Mouse (Mus musculus): Measurements from ENCODE around the gene Hcar2. TPM values are rescaled to one million over a fixed set of nuclear protein-coding genes. Genes with fewer than 3 reads are reported as not detected.

The Hcar2 gene
- total and polyA plus RNA-seq, 3 experiments = not detected

- H3K9me3 ChIP-seq (replicated peaks; ENCODE audit: insufficient read depth, low read length) = no peaks in the 10 kb centered on the region
- H3K4me3 ChIP-seq (ENCODE audit: control insufficient read depth in 1 of 2, insufficient read depth in 1 of 2, low read depth in 2 of 2, low read length in 2 of 2) = no peak overlapping the region
- no peak overlapping the region for H3K9ac ChIP-seq (ENCODE audit: control insufficient read depth, low read depth, low read length, poor library complexity, severe bottlenecking)
- DNase-seq (ENCODE audit: low read depth, low spot score) = no peak
- no peaks in the 10 kb centered on the region for H3K79me2 ChIP-seq (ENCODE audit: control insufficient read depth, insufficient read depth, low read length, poor library complexity)
- H3K27me3 ChIP-seq (ENCODE audit: control insufficient read depth in 1 of 2, insufficient read depth in 2 of 2, low read length in 2 of 2) = no peaks in the 10 kb centered on the region
- TF ChIP-seq UBTF (IDR thresholded peaks at IDR 0.05; ENCODE audit: borderline replicate concordance, insufficient read depth, low read depth, low read length) (no peak), E2F4 (IDR thresholded peaks at IDR 0.05; ENCODE audit: borderline replicate concordance, low read depth, low read length) (no peak), ZKSCAN1 (IDR thresholded peaks at IDR 0.05; ENCODE audit: low read depth, low read length) (no peak), ETS1 (IDR thresholded peaks at IDR 0.05; ENCODE audit: low read depth, low read length) (no peak), GATA1 (IDR thresholded peaks at IDR 0.05; ENCODE audit: low read depth, low read length) (no peak), TCF12 (IDR thresholded peaks at IDR 0.05; ENCODE audit: low read depth, low read length) (no peak), MYC (IDR thresholded peaks at IDR 0.05; ENCODE audit: low read depth, low read length) (no peak), ZNF384 (IDR thresholded peaks at IDR 0.05; ENCODE audit: low read depth, low read length) (no peak), ZC3H11A (IDR thresholded peaks at IDR 0.05; ENCODE audit: low read depth, low read length) (no peak), USF1 (IDR thresholded peaks at IDR 0.05; ENCODE audit: low read depth, low read length) (no peak), MAX (IDR thresholded peaks at IDR 0.05; ENCODE audit: low read length) (no peak), TBP (IDR thresholded peaks at IDR 0.05; ENCODE audit: low read depth, low read length) (no peak)
- H3K27ac ChIP-seq (ENCODE audit: control insufficient read depth, low read depth, low read length) = no peak overlapping the region
- H3K36me3 ChIP-seq (ENCODE audit: control insufficient read depth in 1 of 2, insufficient read depth in 2 of 2, low read length in 2 of 2) = peaks cover 0 to 2% of the 10 kb centered on the region in 2 experiments; a peak in 2 of 4 replicates
- peaks cover 2 to 4% of the 10 kb centered on the region in 2 experiments; a peak in 1 of 4 replicates for H3K4me1 ChIP-seq (ENCODE audit: control insufficient read depth in 1 of 2, insufficient read depth in 2 of 2, low read length in 2 of 2)
Measured at GRCm38 (mm10) chr5:123890987-123891386, 25.7 kb upstream of the Hcar2 start.

- TF ChIP-seq RCOR1 (IDR thresholded peaks at IDR 0.05; ENCODE audit: low read depth, low read length) (no peak), TBP (IDR thresholded peaks at IDR 0.05; ENCODE audit: low read depth, low read length) (peak; percentile 67), EP300 (IDR thresholded peaks at IDR 0.05; ENCODE audit: low read depth in 1 of 2, low read length in 2 of 2) (no peak)
- Histone ChIP-seq H3K9ac (ENCODE audit: control insufficient read depth, low read depth, low read length, poor library complexity, severe bottlenecking) (no peak overlapping the region), H3K4me1 (ENCODE audit: control insufficient read depth in 1 of 2, insufficient read depth in 2 of 2, low read length in 2 of 2) (peaks cover 0 to 2% of the 10 kb centered on the region in 2 experiments; a peak in 1 of 4 replicates), H3K27me3 (ENCODE audit: control insufficient read depth in 1 of 2, insufficient read depth in 2 of 2, low read length in 2 of 2) (no peaks in the 10 kb centered on the region), H3K36me3 (ENCODE audit: control insufficient read depth in 1 of 2, insufficient read depth in 2 of 2, low read length in 2 of 2) (no peaks in the 10 kb centered on the region; a peak in 1 of 4 replicates), H3K79me2 (ENCODE audit: control insufficient read depth, insufficient read depth, low read length, poor library complexity) (no peaks in the 10 kb centered on the region), H3K9me3 (replicated peaks; ENCODE audit: insufficient read depth, low read length) (no peaks in the 10 kb centered on the region), H3K4me3 (ENCODE audit: control insufficient read depth in 1 of 2, insufficient read depth in 1 of 2, low read depth in 2 of 2, low read length in 2 of 2) (no peak overlapping the region), H3K27ac (ENCODE audit: control insufficient read depth, low read depth, low read length) (no peak overlapping the region)
- no peak for DNase-seq (ENCODE audit: low read depth, low spot score)
Measured at GRCm38 (mm10) chr5:123890312-123890711, 25.0 kb upstream of the Hcar2 start.

DNA sequence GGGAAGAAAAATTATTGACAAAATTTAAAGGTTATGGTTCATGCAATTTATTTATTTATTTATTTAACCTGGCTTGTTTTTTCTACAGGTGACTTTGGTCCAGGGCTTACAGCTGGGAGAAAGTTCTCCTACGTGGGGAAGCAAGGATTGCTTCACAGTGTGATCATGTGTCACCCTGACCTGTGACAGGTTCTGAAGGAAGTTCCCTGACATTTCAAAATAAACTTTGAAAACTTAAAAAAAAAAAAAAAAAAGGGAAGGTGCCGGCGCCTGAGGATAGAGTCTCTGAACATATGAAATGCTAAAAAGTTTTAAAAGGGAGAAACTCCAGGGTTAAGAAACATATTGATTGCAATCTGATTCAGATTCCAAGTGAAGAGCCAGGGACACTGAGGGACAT, 21.1 kb upstream of the Hcar2 start:
- no peak overlapping the region for H3K4me3 ChIP-seq (ENCODE audit: control insufficient read depth in 1 of 2, insufficient read depth in 1 of 2, low read depth in 2 of 2, low read length in 2 of 2)
- TF ChIP-seq ZC3H11A (IDR thresholded peaks at IDR 0.05; ENCODE audit: low read depth, low read length) = no peak
- no peak for TF ChIP-seq HCFC1 (IDR thresholded peaks at IDR 0.05; ENCODE audit: low read depth, low read length)
- peak; percentile 62; the same call in 1 of the 2 replicates for TF ChIP-seq ZNF384 (IDR thresholded peaks at IDR 0.05; ENCODE audit: low read depth, low read length)
- no peak for TF ChIP-seq EP300 (IDR thresholded peaks at IDR 0.05; ENCODE audit: low read depth in 1 of 2, low read length in 2 of 2)
- H3K9me3 ChIP-seq (replicated peaks; ENCODE audit: insufficient read depth, low read length) = no peaks in the 10 kb centered on the region
- no peaks in the 10 kb centered on the region; a peak in 1 of 4 replicates for H3K27me3 ChIP-seq (ENCODE audit: control insufficient read depth in 1 of 2, insufficient read depth in 2 of 2, low read length in 2 of 2)
- DNase-seq (ENCODE audit: low read depth, low spot score) = no peak
- no peaks in the 10 kb centered on the region for H3K79me2 ChIP-seq (ENCODE audit: control insufficient read depth, insufficient read depth, low read length, poor library complexity)
- H3K36me3 ChIP-seq (ENCODE audit: control insufficient read depth in 1 of 2, insufficient read depth in 2 of 2, low read length in 2 of 2) = no peaks in the 10 kb centered on the region; a peak in 1 of 4 replicates
- no peak overlapping the region for H3K27ac ChIP-seq (ENCODE audit: control insufficient read depth, low read depth, low read length)
- H3K4me1 ChIP-seq (ENCODE audit: control insufficient read depth in 1 of 2, insufficient read depth in 2 of 2, low read length in 2 of 2) = peaks cover 4 to 9% of the 10 kb centered on the region in 2 experiments
- no peak overlapping the region for H3K9ac ChIP-seq (ENCODE audit: control insufficient read depth, low read depth, low read length, poor library complexity, severe bottlenecking)

Measured in MEL (cell line).